Mouse (Mus musculus) lung, postnatal 14 days (tissue): ENCODE measurements around the gene Tgm1.

Experiments
- DNase-seq: peaks from one replicate; pipeline ENCODE4 v3.0.0; 2021

Gene Tgm1

DNA sequence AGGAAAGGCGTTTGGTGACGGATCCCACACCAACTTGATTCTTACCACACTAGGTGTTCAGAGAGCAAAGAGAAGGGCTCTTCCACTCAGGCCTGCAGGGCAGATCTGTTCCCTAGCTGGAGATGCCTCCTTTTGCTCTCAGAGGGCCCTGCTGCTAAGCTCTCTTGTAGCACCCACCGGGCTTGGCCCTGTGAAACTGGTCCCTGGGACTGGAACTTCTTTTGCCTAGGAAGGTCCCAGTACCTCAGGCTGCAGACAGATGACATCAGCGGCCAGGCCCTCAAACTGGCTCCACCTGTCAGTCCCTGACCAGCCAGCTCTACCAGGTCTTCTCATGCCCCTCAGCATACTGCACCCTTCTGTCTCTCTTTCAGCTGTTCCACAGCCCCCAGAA is at the start of gene Tgm1:
Tgm1 (minus strand) TSS at position 198 of the 394 bp plus-strand sequence.
- no peak for DNase-seq

DNA sequence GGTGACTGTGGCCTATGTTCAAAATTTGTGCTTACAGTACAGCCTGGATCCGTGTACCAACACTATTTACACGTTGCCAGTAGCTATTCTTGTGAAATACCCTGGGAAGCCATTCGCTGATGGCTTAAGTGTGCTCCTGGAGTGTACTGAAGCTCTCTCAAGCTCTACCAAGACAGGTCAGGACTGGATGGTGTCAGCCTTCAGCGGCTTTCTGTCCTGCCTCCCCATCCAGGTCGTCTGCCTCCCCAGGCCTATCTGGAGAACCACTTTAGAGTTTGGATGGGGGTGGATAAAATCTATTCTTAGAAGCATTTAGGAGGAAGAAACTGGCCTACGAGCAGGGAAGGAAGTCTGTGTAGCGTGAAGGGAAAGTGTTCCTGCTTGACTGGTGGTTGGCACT is 49.4 kb upstream of the Tgm1 start:
- DNase-seq, result peak; percentile 34

DNA sequence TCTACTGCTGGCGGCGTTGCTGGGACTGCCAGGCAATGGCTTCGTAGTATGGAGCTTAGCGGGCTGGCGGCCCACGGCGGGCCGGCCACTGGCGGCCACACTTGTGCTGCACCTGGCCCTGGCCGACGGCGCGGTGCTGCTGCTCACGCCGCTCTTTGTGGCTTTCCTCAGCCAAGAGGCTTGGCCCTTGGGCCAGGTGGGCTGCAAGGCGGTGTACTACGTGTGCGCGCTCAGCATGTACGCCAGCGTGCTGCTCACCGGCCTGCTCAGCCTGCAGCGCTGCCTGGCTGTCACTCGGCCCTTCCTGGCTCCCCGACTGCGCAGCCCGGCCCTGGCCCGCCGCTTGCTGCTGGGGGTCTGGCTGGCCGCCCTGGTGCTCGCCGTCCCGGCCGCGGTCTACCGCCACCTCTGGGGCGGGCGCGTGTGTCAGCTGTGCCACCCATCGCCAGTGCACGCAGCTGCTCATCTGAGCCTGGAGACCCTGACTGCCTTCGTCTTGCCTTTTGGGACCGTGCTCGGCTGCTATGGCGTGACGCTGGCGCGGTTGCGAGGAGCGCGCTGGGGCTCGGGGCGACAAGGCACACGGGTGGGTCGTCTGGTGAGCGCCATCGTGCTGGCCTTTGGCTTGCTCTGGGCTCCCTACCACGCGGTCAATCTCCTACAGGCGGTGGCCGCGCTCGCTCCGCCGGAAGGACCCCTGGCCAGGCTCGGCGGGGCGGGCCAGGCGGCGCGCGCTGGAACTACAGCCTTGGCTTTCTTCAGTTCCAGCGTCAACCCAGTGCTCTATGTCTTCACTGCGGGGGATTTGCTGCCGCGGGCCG is 48.5 kb upstream of the Tgm1 start:
- peak; percentile 52 for DNase-seq

DNA sequence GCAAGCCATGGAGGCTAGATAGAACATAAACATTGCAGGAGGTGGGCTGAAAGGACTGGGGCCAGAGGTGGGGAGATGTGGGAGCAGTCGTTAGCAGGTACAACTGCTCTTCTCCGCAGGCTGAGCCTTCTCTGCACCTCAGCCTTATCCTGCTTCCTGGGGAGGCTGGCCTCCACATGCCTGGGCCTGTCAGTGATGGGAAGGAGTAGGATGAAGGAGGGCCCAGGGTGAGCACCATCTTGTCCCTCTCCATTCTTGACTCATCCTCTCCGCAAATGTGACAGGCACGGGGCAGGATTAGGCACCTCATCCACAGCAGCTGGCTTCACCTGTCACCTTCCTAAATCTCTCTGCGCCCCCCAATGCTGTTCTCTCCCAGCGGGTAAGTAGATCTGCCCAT is 47.4 kb upstream of the Tgm1 start, which contains the start of gene Ltb4r2:
Ltb4r2 (plus strand) TSS at position 266 of the 400 bp plus-strand sequence.
- DNase-seq, result no peak

DNA sequence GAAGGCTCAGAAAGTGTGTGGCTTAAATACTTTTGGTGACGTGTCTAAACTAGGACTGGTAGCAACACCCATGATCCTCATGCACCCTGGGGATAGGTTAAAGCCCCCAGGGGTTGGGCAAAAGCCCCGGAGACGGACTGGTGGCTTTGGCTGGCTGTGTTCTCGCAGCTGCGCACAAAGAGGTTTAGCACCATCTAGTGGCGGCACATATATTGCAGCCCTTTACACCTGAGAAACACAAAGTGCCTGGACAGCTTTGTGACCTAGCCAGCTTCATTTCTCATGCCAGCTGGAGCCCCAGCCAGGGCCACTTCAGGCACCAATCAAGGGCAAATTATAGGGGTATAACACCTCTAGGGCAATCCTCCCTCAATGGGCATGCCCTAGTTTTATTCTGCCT is 46.4 kb upstream of the Tgm1 start:
- DNase-seq, result peak; percentile 93

DNA sequence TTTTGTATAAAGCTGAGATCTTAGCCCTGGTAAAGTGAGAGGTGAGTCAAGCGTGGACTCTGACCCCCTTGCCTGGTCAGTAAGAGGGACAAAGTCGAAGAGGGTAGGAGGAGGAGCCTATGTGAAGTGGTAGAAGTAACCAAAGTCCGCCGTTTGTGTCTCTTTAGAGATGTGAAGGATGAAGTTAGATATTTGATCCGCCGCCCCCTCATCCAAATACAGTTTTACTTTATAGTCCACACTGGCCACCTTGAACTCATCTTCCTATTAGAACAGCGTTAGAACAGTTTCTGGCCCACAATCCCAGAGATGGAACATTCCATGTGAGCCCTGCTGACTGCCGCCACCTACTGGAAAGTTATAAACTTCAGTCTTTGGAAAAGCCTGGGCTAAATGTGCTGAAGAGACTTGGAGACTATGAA is 44.6 kb upstream of the Tgm1 start, which contains the start of gene Cideb:
Cideb (minus strand) TSS at position 96 of the 422 bp plus-strand sequence.
- DNase-seq, result peak; percentile 60

DNA sequence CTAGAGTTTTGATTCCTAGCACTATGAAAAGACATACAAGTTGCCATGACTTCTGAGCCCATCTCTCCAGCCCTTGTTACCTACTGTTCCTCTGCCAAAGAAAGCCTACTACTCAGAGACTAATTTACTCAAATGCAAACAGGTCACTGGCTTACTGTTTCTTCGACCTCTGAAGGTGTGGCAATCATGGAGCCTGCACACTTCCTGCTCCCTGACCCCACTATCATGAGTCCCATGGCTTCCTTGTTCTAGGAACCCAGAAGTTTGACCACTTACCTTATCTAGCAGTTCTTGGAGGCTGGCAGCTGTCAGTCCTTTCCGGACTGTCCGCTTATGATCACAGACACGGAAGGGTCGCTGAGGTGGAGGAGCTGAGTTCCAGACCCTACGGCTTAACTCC is 43.8 kb upstream of the Tgm1 start:
- no peak for DNase-seq

DNA sequence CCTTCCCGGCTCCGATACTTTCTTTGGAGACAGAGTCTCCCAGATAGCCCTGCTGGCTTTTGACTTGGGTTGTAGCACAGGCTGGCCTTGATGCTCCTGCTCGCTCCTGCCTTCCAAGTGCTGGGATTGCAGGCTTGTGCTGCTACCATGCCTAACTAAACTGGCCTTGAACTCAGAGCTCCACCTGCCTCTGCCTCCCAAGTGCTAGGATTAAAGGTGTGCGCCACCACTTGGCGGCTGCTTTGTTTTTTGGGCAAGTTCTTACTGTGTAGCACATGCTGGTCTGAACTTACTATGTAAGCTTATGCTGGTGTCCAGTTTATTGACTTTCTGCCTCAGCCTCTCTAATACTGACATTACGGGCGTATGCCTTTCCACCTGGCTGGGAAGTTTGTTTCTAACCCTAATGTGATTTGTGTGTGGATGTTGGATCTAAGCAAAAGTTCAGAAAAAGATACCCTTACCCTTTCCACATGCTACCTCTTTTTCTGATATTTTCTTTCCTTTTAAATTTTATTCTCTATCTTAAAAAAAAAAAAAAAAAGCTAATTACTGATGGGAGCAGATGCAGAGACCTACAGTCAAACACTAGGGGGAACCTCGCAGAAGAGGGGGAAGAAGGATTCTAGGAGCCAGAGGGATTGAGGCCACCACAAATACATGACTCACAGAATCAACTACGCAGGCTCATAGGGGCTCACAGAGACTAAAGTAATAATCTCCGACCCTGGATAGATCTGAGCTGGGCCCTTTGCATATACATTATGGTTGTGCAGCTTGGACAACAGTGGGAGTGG is 33.5 kb upstream of the Tgm1 start:
- DNase-seq, result no peak

DNA sequence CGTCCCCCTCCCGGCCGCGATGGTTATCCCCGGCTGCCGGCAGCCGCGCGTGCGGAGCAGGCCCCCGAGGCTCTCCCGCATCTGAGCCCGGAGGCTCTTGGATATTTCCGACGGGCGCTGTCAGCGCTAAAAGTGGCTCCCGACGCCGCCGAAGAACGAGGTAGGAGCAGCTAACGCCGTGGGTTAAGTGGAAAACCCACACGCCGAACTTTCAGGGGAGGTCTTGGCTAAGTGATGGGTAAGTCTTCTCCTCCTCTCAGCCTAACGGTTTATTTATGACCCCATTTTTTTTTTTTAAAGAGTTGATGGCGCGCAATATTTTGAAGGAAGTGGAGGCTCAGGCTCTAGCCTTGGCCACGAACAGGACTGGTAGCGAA is 32.1 kb upstream of the Tgm1 start:
- DNase-seq, result no peak

DNA sequence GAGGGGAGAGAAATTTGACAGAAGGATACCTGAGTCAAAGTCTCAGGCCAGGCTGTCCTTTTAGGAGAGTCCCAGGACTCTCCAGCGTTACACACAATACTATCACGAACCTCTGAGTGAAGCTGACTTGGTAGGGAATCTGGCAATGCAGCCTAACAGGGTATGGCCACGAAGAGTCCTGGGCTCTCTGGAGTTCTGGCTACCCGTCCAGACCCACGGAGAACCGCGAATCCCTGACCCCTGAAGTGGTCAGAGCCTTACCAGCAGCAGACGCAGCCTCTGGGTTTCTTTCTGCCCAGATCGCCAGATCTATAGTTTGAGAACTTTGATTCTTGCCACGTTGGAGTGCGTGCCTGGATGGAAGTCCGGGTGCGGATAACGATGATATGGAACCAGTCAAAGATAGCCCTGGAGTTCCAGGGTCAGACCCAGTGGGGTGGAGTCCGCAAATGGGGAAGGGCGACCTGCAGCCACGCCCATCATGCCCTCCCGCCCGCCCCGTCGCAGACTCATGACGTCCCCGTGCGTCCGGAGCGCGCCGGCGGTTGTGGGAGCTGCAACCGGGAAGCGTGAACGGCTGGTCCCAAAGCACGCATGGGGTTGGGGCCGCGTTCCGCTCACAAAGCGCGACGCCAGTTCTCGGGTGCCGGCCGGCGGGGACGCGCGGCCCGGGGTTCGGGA is 31.6 kb upstream of the Tgm1 start, which contains the start of the genes Dhrs1 and Nop9:
Dhrs1 (minus strand) TSS at position 511 of the 681 bp plus-strand sequence.
Nop9 (plus strand) TSS at position 514 of the 681 bp plus-strand sequence.
- peak; percentile 89 for DNase-seq

DNA sequence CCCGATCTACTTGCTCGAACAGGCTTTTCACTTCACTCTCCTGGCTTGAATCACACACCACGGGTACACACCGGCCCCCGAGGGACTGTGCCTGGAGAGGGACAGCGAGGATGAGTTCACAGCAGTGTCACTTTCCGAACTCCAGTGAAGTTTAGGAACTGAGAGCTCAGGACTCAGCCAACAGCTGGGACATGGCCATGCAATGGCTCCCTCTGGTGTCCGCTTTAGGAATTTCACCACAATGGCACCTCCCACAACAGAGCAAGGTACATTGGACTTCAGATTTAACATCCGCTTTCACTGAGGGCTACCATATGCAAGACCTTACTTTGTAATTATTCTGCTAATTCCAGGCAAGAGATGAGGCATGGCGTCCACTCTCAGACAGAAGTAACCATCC is 30.0 kb upstream of the Tgm1 start:
- DNase-seq, result peak; percentile 93

DNA sequence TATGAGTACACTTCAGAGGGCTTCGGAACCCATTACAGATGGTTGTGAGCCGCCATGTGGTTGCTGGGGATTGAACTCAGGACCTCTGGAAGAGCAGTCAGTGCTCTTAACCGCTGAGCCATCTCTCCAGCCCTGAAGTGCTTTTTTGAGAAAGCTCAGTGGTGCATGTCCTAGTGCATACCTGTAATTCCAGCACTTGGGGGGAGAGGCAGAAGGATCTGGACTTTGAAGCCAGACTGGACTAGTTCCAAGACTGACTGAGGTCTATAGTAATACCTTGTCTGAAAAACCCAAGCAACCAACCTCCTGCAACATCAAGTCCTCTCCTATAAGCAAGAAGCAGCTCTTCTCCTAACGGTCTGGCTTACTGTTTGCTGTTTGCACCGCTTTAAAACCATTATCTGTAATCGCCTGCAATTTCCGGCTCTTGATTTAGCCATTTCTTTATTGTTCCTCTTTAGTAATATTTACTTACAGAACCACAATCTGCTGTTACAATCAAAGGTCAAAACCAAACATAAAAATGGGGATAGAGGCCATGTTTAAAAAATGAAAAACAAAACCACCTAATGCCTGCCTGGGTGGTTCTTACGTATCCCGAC is 23.5 kb upstream of the Tgm1 start:
- no peak for DNase-seq

DNA sequence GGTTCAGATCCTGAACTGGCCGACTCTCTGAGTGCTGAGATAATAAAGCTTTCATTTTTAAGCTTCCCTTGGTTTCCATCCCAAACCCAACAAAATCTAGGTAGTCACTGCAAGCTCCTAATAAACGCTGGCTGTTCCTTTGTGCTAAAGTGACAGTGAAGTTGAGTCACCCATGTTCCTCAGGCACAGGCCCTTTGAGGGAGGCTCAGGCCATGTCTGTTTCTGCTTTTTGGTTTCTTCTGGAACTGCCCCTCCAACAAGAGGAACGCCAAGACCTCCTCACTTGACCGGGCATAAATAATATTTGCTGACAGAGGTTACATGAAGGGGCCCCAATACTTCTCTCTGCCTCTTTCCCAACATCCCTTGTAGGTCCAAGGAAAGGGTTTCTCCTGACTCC is 22.0 kb upstream of the Tgm1 start:
- DNase-seq, result no peak

DNA sequence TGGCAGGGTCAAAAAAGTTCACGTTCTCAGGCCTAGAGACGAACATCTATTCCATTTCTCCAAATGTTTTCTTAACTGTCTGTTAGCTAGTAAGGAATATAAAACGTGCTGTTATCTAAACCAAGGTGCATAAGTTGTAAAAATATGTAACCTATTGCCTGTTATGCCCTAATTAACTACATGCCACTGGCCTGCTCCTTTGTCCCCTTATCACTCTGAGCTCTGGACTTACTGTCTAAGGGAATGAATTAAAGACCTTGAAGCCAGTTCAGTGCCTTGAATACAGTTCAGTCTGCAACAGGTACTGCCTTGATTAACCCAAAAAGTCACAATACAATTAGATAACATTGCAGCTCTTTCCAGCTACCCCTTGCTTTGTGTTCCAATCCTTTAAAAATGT is 21.6 kb upstream of the Tgm1 start:
- no peak for DNase-seq

DNA sequence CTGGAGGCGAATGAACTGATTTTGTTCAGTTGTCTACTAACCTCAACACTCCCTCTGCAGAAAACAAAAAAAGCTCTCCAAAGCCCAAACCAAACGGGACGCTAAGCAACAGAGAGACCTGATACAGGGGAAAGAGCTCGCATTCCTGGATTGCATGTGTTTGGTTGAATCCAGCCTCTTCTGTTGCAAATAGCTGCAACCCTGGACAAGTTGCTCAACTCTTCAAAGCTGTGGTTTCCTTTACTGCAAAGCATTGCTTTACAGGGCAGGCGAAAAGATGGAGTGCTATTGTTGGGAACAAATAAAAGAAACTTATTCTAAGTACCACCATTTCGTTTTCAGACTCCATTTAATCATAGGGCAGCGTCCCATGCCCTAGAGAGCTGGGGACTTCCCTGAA is 21.1 kb upstream of the Tgm1 start:
- no peak for DNase-seq

DNA sequence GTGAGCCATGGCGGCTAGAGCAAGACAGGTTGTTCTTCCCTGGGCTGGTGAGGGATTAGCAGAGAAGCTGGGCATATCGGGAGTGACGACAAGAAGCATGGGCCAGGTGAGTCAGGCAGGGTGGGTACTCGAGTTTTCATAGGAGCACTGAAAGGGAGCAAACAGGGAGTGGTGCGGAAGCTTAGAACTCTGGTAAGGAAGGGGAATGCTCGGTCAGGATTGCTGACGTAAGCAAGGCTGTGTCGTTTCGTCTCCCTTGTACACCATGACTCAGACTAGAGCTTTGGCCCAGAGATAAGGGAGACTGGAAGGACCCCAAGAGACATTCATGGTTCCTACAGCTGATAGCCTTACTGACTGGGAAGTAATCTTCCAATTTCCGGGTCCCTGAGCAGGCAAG is 20.2 kb upstream of the Tgm1 start:
- no peak for DNase-seq

DNA sequence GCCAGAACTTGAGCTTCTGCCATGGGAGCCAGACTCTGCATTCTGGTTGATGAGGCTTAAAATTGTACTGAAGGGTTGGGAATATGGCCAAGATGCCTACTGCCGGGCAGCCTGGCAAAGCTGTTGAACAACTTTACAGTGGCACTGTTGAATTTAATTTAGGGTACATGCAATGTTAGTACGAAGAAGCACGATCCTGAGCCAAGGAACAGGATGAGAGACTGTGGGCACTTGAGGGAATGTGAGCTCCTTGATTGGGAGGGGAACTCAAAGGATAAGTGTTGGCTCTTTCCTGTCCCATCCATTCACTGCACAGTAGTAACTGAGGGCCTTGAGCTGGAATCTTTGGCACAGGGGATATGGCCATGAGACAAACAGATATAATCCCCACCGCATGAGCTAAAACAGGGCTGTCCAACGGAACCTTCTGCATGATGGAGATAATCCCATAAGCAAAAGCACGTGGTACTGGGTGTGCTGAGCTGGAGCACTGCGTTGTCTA is 16.9 kb upstream of the Tgm1 start:
- DNase-seq, result no peak

DNA sequence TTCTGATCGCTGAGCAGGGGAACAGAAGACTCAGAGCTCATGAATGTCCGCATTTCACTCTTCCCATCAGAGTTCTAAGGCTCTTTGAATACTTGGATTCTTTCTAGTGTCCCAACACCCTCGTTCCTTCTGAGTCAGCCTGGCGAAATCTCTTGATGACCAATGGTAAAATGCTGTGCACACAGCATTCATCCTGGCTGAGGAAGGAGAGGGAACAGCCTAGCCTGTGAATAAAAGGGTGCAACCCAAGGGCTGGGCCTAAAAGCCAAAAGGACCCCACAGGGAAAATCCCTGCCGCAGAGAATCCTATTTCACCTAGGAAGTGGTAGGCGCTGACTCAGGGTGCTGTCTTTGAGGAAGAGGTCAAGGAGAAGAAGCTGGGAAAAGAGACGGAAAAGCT is 16.4 kb upstream of the Tgm1 start:
- DNase-seq, result no peak

DNA sequence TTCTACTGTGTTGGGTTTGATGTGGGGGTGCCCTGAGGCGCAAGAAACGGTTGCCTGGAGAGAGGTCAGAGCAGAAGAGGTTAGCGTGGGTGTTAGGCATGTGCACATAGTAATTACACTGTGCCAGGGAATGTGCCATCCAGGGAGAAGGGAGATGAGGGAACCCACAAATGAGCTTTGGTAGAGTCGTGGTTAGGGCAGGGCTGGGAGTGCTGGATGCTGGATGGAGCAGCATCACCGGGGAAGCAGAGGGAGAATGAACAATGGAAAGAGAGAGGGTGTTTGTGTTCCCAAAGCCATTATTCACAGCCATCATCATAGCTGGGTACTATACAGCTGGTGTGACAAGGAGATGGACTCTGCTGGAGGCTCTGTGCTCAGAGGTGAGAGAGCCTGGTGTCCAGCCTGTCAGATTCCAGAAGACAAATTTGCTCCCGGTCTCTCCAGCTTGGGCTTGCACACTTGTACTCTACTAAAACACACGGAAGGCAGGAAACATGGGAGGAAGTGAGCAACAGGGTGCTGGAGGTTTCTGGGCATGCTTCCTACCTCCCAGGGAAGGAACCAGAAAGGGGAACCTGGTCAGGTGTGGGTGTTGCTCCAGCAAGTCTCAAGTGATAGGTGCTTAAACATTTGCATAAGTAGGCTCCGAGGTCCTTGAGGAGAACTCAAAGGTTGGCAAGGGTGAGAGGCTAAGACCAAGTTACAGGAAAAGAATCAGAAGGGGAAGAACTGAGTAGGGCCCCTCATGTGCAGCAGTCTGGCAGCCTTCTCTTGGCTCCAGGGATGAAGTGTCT is 14.4 kb upstream of the Tgm1 start:
- no peak for DNase-seq

DNA sequence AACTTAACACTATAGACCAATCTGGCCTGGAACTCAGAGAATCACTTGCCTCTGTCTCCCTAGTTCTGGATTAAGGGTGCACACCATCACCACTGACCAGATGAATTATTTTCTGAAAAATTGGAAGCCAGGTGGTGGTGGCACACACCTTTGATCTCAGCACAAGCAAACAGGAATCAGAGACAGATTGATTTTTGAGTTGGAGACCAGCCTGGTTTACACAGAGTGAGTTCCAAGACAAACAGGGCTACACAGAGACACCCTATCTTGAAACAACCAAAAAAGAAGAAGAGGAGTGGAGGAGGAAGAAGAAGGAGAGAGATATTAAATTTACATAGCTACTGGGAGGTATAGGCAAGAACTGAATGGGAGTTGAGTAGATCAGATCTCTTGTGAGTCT is 12.5 kb upstream of the Tgm1 start:
- no peak for DNase-seq

DNA sequence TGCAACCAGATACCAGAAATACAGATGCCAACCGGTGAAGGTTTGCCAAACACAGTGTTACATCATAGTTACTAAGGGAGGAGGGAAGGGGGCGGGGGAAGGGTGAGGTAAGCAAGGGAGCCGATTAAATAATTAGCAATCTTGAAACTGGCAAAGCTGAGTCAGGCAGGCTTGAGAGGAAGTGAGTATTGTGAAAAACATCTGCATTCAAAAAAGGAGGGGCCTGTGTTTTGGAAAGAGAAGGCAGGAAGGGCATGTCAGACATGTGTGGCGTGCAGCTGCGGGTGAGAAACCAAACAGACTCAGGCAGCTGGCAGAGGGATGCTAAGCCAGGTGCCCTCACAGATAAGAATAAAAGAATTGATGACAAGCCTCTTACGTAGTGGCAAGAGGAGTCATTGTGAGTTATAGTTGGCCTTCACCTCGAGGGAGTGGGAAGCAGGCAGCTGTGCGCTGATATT is 10.7 kb upstream of the Tgm1 start:
- DNase-seq, result peak; percentile 48

DNA sequence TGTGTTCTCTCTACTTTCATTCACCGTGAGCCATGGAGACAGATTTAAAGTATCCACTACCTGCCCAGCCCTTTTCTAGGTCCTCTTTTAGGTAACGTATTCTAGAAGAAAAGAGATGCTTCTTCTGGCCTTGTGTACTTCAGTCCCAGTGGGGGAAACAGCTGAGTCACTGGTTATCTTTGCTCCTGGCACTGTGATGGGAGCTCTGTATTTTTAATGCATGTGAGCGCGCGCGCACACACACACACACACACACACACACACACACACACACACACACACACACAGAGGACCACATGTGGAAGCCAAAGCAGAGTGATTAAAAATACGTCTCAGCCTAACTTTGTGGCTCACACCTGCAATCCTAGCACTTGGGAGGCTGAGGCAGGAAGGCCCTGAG is 9.7 kb upstream of the Tgm1 start:
- no peak for DNase-seq
